Mouse (Mus musculus): ENCODE data around the gene Colgalt2. TPM values are rescaled to one million over a fixed set of nuclear protein-coding genes. Genes with fewer than 3 reads are reported as not detected.

Colgalt2 gene
- polyA plus RNA-seq, 1 experiment from 2014 or later = 3.3 TPM

DNA sequence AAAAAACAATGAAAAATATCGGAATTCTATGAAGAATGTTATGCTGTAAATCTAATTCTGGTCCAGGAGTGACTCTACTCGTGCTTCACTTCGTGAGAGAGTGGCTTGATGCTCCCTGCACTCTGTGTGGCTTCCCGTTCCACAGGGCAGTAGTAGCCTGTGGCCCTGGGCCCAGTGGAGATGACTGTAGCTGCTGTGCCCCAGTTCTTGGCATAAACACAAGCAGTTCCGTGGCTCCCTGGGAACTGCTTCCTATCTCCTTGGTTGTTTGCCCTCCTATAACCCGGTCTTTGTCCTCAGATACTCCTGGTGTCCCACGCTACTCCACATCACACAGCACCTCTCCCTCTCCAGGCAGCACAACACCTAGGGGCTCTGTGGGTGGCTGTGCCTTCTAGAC lies 62.7 kb downstream of the Colgalt2 start:
- 75% methylated on average over 7 of the region's 7 CpGs for WGBS

DNA sequence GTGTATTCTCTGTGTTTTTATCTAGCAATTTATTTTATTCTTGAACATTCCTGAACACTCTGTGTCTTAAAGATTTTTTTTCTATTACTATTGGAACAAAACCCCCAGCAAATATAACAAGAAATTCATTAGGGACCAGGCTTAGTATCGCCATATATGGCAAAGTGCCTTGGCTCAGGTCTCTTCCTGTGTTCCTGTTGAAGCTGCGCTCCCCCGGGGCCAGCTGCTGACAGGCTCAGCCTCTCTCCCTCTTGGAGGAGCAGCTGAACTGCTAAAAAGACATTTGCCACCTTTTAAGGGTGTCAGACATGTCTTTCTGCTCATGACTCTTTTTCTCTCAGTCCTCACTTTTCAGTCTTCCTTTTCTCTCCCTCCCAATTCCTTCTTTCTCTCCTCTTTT lies 66.7 kb downstream of the Colgalt2 start:
- DNase-seq (ENCODE audit: low spot score) (no peak), ATAC-seq (replicated peaks; ENCODE audit: low FRiP score, low read depth) (no peak)
- Histone ChIP-seq H3K36me3 (ENCODE audit: insufficient read depth, low read length) (no peaks in the 10 kb centered on the region), H3K9me3 (replicated peaks; ENCODE audit: low read length) (no peaks in the 10 kb centered on the region), H3K4me1 (replicated peaks; ENCODE audit: insufficient read depth, low read length) (no peaks in the 10 kb centered on the region), H3K4me3 (replicated peaks; ENCODE audit: low read depth, low read length) (no peak overlapping the region), H3K27ac (no peak overlapping the region), H3K9ac (ENCODE audit: low read depth, low read length) (no peak overlapping the region), H3K27me3 (ENCODE audit: insufficient read depth, low read length) (no peaks in the 10 kb centered on the region), H3K4me2 (ENCODE audit: low read length) (no peak overlapping the region)
- TF ChIP-seq CTCF (IDR thresholded peaks at IDR 0.05; ENCODE audit: low read depth) = no peak
- WGBS = 22% methylated on average over 3 of the region's 3 CpGs

More for the DNA sequence above, 62.7 kb downstream of the Colgalt2 start:
- no peak overlapping the region for H3K9ac ChIP-seq (ENCODE audit: low read depth, low read length)
- DNase-seq (ENCODE audit: low spot score) (peak; percentile 18), ATAC-seq (replicated peaks; ENCODE audit: low FRiP score, low read depth) (no peak)
- no peaks in the 10 kb centered on the region for H3K27me3 ChIP-seq (ENCODE audit: insufficient read depth, low read length)
- peak overlapping the region; percentile 48; the same call in 1 of the 2 replicates for H3K27ac ChIP-seq
- no peak overlapping the region for H3K4me3 ChIP-seq (replicated peaks; ENCODE audit: low read depth, low read length)
- no peaks in the 10 kb centered on the region for H3K9me3 ChIP-seq (replicated peaks; ENCODE audit: low read length)
- H3K36me3 ChIP-seq (ENCODE audit: insufficient read depth, low read length) = no peaks in the 10 kb centered on the region
- TF ChIP-seq CTCF (IDR thresholded peaks at IDR 0.05; ENCODE audit: low read depth) = no peak
- no peaks in the 10 kb centered on the region for H3K4me1 ChIP-seq (replicated peaks; ENCODE audit: insufficient read depth, low read length)
- H3K4me2 ChIP-seq (ENCODE audit: low read length) = no peak overlapping the region

DNA sequence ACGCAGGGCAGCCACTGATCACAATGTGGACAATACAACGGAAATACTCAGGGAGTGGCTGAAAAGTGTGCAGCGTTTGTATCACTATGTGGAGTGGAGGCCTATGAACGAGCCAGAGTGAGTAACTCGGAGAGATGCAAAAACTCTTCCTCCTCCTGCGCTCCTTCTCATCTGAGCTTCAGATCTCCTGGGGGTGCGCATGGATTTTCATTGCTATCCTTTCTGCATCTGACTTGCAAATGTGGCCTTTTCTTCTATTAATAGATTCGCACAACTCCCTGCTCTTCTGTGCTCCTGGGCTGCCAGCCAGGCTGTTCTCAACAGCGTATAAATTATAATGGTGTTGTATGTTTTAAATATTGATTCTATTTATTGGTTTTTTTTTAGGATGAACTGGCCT lies 68.8 kb downstream of the Colgalt2 start:
- no peak for DNase-seq (ENCODE audit: low spot score)
- H3K9me3 ChIP-seq (replicated peaks; ENCODE audit: low read length) = no peaks in the 10 kb centered on the region
- ATAC-seq (replicated peaks; ENCODE audit: low FRiP score, low read depth) = no peak
- 74% methylated on average over 9 of the region's 9 CpGs for WGBS
- no peak overlapping the region for H3K9ac ChIP-seq (ENCODE audit: low read depth, low read length)
- H3K27me3 ChIP-seq (ENCODE audit: insufficient read depth, low read length) = no peaks in the 10 kb centered on the region
- H3K27ac ChIP-seq = no peak overlapping the region
- H3K4me3 ChIP-seq (replicated peaks; ENCODE audit: low read depth, low read length) = no peak overlapping the region
- no peak for TF ChIP-seq CTCF (IDR thresholded peaks at IDR 0.05; ENCODE audit: low read depth)
- no peaks in the 10 kb centered on the region for H3K36me3 ChIP-seq (ENCODE audit: insufficient read depth, low read length)
- H3K4me1 ChIP-seq (replicated peaks; ENCODE audit: insufficient read depth, low read length) = no peaks in the 10 kb centered on the region
- H3K4me2 ChIP-seq (ENCODE audit: low read length) = no peak overlapping the region

DNA sequence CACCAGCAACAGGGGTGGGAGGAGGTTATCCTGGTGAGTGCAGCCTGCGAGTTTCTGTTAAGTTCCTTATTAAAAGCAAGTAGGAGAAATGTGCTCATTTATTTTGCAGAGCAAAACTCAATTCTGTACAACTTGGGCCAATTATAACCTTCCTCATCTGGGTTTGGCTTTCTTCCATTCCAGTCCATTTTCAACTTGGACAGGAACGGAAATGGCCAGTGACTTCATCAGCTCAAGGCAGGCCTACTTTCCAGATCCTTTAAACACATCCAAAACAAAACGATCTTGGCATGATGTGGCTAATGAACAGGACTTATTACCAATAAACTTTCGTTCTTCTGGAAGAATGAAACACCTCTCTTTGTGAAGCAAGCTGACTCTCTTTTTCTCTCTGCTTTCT lies 76.5 kb downstream of the Colgalt2 start:
- H3K27me3 ChIP-seq (ENCODE audit: insufficient read depth, low read length) = no peaks in the 10 kb centered on the region
- no peak overlapping the region for H3K27ac ChIP-seq
- no peaks in the 10 kb centered on the region for H3K4me1 ChIP-seq (replicated peaks; ENCODE audit: insufficient read depth, low read length)
- H3K4me3 ChIP-seq (replicated peaks; ENCODE audit: low read depth, low read length) = no peak overlapping the region
- no peak for DNase-seq (ENCODE audit: low spot score)
- H3K36me3 ChIP-seq (ENCODE audit: insufficient read depth, low read length) = no peaks in the 10 kb centered on the region
- no peak for TF ChIP-seq CTCF (IDR thresholded peaks at IDR 0.05; ENCODE audit: low read depth)
- WGBS = 67% methylated on average over 4 of the region's 4 CpGs
- no peaks in the 10 kb centered on the region for H3K9me3 ChIP-seq (replicated peaks; ENCODE audit: low read length)
- ATAC-seq (replicated peaks; ENCODE audit: low FRiP score, low read depth) = no peak
- no peak overlapping the region for H3K9ac ChIP-seq (ENCODE audit: low read depth, low read length)
- no peak overlapping the region for H3K4me2 ChIP-seq (ENCODE audit: low read length)

DNA sequence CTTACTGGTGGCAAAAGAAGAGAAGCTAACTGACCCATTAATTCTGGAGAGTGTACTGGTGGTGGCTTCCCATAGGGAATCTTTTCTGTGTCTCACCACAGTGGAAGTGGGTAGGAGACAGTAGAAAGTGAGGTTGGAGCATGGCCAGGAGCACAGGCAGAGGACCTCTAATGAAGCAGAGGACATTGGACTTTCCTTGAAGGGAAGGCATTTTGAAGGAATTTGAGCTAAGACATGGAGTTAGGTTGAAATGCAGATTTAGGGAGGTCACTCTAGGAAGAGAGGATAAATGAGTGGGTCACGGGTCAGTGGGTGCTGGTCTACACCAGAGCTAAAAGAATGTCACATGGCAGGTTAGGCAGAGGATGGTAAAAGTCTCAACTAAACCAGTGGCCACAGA lies 91.2 kb downstream of the Colgalt2 start:
- Histone ChIP-seq H3K36me3 (ENCODE audit: insufficient read depth, low read length) (no peaks in the 10 kb centered on the region), H3K9ac (ENCODE audit: low read depth, low read length) (no peak overlapping the region), H3K9me3 (replicated peaks; ENCODE audit: low read length) (no peaks in the 10 kb centered on the region), H3K4me2 (ENCODE audit: low read length) (no peak overlapping the region), H3K27me3 (ENCODE audit: insufficient read depth, low read length) (no peaks in the 10 kb centered on the region), H3K4me3 (replicated peaks; ENCODE audit: low read depth, low read length) (no peak overlapping the region), H3K27ac (no peak overlapping the region), H3K4me1 (replicated peaks; ENCODE audit: insufficient read depth, low read length) (no peaks in the 10 kb centered on the region)
- TF ChIP-seq CTCF (IDR thresholded peaks at IDR 0.05; ENCODE audit: low read depth) = no peak
- DNase-seq (ENCODE audit: low spot score) (no peak), ATAC-seq (replicated peaks; ENCODE audit: low FRiP score, low read depth) (no peak)
- whole genome bisulfite sequencing = 77% methylated on average over 1 of the region's 1 CpGs

DNA sequence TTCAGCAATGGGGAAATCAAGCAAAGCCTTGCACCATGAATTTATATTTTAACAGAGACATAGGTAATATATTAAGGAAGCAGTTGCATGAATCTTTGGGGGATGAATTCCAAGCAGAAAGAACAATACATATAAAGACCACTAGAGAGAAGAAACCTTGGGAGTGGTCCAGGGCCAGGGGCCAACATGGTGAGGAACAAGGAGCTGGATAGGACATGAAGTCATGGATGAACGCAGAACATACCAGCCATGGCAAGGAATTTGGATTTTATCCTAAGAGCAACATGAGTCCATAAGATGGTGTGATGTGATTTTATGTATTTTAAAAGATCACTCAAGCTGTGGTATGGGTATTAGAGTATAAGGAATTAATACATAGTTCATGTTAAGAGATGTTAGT lies 92.6 kb downstream of the Colgalt2 start:
- Histone ChIP-seq H3K9me3 (replicated peaks; ENCODE audit: low read length) (no peaks in the 10 kb centered on the region), H3K4me2 (ENCODE audit: low read length) (no peak overlapping the region), H3K4me3 (replicated peaks; ENCODE audit: low read depth, low read length) (no peak overlapping the region), H3K36me3 (ENCODE audit: insufficient read depth, low read length) (no peaks in the 10 kb centered on the region), H3K9ac (ENCODE audit: low read depth, low read length) (no peak overlapping the region), H3K27ac (no peak overlapping the region), H3K27me3 (ENCODE audit: insufficient read depth, low read length) (no peaks in the 10 kb centered on the region), H3K4me1 (replicated peaks; ENCODE audit: insufficient read depth, low read length) (no peaks in the 10 kb centered on the region)
- ATAC-seq (replicated peaks; ENCODE audit: low FRiP score, low read depth) (no peak), DNase-seq (ENCODE audit: low spot score) (no peak)
- TF ChIP-seq CTCF (IDR thresholded peaks at IDR 0.05; ENCODE audit: low read depth) = no peak
- WGBS = 90% methylated on average over 1 of the region's 1 CpGs

DNA sequence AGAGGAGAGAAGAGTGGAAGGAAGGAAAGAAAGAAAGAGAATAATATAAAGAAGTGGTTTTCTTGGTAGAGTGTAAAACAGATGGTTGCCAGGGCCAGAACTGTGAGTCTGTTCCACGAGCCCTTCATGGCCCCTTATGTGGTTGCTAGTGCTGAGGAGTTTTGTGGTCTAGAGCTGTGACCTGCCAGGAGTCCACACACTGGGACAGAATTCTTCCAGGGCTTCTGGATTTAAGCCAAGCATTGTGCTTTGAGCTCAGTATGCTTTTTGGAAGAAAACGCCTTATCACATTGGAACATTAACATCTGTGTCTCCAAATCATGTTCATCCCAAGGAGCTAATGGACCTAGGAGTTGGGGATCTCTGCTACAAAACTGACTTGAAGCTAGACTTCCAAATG lies 97.2 kb downstream of the Colgalt2 start:
- Histone ChIP-seq H3K4me2 (ENCODE audit: low read length) (no peak overlapping the region), H3K27me3 (ENCODE audit: insufficient read depth, low read length) (no peaks in the 10 kb centered on the region), H3K9me3 (replicated peaks; ENCODE audit: low read length) (no peaks in the 10 kb centered on the region), H3K4me3 (replicated peaks; ENCODE audit: low read depth, low read length) (no peak overlapping the region), H3K36me3 (ENCODE audit: insufficient read depth, low read length) (no peaks in the 10 kb centered on the region), H3K4me1 (replicated peaks; ENCODE audit: insufficient read depth, low read length) (no peaks in the 10 kb centered on the region), H3K27ac (no peak overlapping the region), H3K9ac (ENCODE audit: low read depth, low read length) (no peak overlapping the region)
- ATAC-seq (replicated peaks; ENCODE audit: low FRiP score, low read depth) = no peak
- no peak for TF ChIP-seq CTCF (IDR thresholded peaks at IDR 0.05; ENCODE audit: low read depth)
- WGBS = 55% methylated on average over 2 of the region's 2 CpGs
- peak; percentile 22 for DNase-seq (ENCODE audit: low spot score)
